Mouse (Mus musculus) left cerebral cortex, adult 9 months (tissue): ENCODE measurements around the gene Kif27.
"Not testable (repeated sequence)": the region's sequence is repeated elsewhere in the genome, so short reads cannot be mapped to it uniquely, and the experiment has no call there.

Experiments used
- DNase-seq, 2 experiments: peaks; one replicate each; pipeline ENCODE4 v3.0.0; 2022; ENCODE audit warnings: low spot score in 2 of 2

The Kif27 gene

DNA sequence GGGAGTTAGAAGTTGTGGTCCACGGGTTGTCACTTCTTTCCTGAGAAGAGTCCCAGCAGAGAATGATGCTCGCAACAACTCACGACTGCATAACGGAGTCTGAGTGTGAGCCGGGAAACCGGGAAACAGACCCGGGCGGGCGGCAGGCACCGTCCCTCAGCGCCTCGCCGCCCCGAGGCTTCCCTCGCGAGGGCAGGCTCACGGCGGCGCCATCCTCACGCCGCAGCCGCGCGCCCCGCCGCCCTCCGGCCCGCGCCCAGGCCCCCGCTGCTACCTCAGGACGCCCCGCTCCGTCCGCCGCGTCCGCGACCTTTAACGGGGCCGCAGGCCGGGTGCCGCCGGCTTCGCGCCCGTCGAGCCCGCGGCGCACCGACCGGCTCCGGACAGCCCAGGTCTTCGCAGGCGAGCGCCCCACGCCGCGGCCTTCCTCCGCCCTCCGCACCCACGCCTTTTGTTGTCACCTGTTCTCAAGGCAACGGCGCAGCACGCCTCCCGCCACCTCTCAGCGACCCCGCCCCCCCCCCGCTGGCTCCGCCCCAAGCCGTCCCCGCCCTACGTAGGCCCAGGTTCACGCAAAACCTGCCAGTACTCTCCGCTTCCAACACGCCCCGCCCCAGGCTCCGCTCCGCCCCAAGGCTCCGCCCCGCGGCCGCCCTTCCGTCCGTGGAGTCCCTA is at the start of gene Kif27:
Gene Kif27, minus strand, starts transcription at position 494 of the 675 bp plus-strand sequence.
- peak; percentile 19 to 55 for DNase-seq

GRCm38 (mm10) chr13:58403243-58403642 is 44.3 kb upstream of the Kif27 start, which contains the start of gene Hnrnpk:
Hnrnpk (minus strand) TSS chr13:58403343.
- DNase-seq: not testable (repeated sequence)

GRCm38 (mm10) chr13:58402744-58403110 is 43.8 kb upstream of the Kif27 start:
- DNase-seq: no peak

DNA sequence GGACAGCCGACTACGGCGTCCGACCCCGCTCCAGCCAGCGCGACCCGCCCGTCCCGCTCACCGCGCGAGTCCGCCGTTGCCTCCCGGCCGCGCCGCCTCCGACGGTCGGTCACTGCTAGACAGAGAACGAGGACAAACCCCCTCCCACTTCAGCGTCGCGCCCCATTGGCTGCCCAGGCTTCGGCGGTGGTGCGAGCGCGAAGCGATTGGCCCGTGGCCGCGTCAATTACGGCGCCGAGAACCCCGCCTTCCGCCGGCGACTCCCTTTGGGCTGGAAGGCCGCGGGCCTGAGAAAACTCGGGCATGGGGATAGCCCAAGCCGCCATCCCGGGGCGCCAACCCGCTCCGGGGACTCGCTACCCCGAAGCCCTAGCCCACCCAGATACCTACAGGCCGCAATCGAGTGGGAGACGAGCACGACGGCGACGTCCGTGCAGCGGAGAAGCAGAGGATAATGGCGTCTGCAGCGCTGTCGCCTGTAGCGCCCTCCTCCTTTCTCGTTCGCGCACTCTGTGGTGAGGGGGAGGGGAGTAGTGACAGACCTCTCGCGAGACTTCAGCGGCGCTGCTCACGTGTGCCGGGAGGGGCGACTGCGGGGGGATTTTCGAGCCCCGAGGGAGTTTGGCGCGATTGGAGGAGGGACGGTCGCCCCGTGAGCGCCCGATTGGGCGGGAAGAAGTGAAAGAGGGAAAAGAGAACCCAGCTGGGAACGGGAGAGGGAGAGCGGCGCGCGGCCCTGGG is 43.3 kb upstream of the Kif27 start, which contains the start of gene Rmi1:
Gene Rmi1, plus strand, starts transcription at position 246 of the 741 bp plus-strand sequence.
- peak; percentile 94 to 97 for DNase-seq

DNA sequence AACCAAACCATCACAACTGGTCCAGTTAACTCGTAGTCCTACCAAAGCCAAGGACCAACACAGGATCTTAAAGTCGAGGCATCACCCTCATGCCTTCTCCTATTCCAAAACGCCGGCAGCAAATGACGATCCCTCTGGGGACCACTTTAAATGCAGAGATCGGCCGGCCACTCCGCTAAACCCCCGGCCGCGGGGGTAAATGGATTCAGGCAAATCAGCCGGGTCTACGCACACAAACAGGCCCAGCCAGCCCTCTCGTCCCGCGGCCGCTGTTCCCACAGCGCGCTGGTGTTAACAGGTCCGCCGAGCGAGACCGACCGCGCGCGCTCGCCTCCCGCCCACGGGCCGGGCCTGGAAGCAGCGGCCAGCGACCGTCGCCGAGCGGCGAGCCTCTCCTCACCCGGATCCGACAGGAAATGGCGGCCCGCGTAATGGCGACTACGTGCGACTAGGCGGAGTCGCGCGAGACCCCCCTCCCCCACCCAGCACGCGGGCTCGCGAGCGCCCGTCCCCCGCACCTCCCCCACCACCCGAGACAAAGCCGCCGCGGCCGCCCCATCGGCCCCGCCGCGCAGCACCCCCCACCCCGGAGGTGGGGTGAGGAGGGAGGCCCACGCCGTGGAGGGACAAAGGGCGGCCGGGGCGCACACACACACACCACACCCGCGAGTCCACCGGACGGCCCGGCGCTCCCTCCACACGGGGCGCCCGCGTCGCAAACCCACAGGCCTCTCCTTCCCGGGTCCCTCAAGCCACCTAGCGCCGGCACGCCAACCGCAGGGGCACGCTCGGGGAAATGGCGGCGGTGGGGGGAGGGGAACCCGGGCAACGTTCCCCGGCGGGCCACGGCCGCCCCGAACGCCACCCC is 42.4 kb upstream of the Kif27 start:
- peak; percentile 46 to 51 for DNase-seq

DNA sequence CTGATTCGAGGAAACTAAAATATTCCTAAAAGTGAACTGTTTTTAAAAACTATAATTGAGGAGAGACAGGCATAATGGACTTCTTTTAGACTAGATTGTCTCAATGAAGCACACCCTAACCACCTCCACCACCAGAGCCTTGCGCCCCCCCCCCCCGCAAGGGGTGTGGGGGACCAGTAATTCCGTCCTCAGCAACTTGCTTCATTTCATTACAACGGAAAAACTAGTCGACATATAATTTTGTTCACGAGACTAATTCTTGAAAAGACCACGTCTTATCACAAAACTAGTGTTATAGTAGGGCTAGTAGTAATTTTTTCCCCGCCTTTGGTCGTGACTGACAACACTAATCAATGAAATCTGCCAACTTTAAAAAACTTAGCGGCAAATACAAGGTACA is 41.7 kb upstream of the Kif27 start:
- no peak for DNase-seq

- DNase-seq: no peak
Observed at GRCm38 (mm10) chr13:58397651-58398050, 38.7 kb upstream of the Kif27 start.

DNA sequence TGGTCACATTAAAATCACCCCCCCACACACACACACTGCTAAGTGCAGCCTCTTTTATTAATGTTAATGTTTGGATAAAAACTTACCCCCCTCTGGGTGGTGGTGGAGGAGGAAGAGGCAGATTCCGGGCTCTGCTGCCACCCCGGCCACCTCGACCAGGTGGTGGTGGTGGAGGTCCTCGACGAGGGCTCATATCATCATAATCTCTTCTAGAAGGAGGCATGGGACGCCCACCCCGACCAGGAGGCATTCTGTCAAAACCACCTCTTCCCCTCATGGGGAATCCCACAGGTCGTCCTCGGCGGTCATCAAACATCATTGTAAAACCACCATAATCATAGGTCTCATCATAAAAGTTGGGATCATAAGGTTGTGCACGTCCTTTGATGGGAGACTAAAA is 35.5 kb upstream of the Kif27 start:
- DNase-seq: not testable (repeated sequence)

DNA sequence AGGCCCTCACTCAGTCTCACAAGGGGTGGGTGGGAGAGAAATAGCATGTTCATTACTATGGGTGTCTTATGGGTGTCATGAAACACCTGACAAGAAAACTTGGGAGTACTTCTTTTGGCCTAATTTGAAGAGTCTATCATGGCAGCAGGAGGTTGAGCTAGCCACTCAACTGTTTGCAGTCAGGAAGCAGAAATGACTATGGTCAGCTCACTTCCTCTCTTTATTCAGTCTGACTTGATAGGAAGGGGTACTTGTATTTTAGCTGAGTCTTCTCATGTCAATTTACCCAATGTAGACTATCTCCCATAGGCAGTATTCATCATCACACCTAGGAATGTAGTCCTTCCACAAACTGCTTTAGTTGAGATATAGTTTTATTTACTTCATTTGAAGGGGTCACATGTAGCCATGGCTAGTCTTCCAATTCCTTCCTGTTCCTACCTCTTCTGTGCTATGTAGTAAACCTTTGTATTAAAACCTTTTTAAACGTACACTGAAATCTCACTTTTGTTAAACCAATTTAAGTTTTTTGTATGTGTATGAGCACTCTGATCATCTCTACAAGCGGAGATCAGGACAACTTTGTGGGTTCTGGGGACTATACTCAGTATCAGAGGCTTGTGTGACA is 30.5 kb upstream of the Kif27 start:
- no peak for DNase-seq

DNA sequence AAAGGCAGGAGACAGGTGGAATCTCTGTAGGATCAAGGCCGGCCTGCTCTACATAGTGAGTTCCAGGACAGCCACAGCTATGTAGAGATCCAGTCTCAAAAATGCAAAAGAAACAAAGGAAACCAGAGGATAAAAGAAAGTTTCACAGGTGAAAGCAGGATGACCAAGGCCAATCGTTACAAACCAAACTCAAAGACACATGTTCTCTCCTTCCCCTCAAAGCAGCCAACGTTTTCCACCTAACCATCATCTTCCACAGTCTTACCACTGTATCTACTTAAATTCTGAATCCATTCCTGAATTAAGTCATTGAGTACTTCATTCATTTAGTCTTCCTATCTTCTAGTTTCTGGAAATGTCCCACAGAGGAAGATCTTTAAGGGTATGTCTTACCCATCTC is 29.5 kb upstream of the Kif27 start:
- DNase-seq: no peak

- peak in 1 of 2 experiments; percentile 79 for DNase-seq
Observed at GRCm38 (mm10) chr13:58387948-58388347, 29.0 kb upstream of the Kif27 start.

DNA sequence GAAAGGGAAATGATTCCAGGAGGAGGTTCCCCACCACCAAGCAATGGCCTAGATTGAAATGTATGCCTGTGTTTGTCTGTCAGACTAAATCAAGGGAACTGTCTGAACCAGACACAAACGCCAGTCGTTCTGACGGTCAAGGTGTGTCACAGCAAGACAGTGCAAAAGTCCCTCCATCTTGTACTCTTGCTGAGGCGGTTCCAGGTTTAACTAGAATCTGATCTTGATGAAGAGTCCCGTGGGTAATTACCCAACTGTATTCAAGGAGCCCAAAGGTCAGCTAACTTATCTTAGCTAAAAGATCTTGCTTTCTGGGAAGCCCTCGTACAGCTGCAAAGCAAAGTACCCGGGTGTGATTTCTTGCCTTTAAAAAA is 26.6 kb upstream of the Kif27 start:
- no peak for DNase-seq

DNA sequence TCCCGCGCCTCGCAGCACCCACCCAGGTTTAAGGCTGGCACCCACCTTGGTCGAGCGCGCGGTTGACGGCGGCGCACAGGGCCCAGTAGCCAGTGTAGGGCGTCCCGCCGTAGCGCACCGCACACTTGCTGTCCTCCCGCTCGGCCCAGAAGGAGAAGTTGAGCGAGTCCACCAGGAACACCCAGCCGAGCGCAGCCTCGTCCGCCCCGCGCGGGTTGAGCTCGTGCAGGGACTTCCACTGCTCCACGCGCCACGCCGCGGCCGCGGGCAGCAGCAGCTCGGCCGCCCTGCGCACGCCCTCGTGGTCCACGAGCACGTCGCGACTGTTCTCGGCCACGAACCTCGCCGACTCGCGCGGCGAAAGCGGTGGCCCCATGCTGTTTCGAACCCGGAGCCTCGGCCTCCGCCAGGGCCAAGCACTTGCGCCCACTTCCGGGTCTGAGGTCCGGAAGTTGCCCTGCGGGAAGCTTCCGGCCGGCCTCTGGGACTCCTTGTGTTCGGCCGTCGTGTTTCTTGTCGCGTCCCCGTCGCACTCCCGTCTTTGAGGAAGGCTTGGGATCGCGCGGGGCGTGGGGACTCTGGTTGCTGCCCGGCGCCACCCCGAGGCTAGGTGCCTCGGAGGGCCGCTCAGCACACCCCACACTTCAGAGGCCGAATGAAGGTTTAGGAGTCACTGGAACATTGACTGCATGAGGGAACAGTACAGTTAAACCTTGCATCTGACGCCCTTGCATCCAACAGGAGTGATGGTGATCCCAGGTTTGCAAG is 26.0 kb upstream of the Kif27 start, which contains the start of gene 2210016F16Rik:
Gene 2210016F16Rik, minus strand, starts transcription at position 447 of the 768 bp plus-strand sequence.
- DNase-seq: peak in 1 of 2 experiments; percentile 35

DNA sequence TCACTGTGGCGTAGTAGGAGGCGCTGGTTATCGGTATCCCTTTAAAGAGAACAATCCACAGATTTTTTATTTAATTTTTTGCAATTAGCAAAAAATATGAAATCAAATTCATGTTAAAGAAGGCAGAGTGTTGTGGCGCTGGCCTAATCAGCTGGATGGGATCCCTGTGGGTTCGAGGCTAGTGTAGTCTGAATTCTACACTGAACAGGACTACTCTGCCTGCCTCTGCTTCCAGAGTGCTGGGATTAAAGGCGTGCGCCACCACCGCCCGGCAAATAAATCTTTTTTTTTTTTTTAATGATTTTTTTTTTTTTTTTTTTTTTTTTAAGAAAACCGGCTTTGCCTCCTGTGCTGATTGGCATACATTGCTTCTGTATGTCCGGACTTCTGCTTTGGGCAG is 25.4 kb upstream of the Kif27 start:
- no peak for DNase-seq

GRCm38 (mm10) chr13:58373153-58373470 is 14.2 kb upstream of the Kif27 start:
- no peak for DNase-seq

DNA sequence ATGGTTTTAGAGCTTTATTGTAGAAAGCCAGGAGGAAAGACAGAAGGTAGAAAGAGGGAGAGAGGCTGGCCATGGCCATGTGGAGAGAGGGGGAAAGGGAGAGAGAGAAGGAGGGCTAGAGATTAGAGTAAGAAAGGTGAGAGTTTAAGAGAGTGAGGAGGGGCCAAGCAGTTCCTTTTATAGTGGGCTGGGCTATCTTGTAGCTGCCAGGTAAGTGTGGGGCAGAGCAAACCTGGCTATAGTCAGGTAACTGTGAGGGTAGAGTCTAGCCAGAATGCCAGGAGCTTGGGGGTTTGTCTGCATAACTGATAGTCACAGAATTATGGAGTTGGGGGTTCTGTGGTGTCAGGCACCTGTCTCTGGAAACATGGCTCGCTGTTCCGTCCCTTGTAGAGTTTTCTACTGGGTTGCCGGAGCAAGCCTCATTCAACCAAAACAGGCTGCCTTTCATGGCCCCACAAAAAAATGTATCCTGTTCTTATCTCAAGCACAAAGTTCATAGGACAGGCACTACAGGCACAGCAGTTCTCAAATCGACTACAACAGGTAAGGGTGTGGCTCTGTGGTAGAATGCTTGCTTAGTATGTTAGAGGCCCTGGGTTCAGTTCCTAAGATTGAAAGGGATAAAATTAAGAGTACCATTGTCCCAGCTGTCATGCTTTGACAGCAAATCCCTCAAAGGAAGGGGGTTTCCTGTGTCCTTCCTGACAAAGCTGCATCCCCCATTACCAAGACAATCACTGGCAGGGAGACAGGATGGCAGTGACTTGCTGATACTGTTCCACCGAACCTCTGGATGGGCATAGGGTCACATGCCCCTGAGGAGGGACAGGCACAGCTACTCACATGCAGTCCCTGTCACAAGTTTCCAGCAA is 13.6 kb upstream of the Kif27 start:
- DNase-seq: no peak

DNA sequence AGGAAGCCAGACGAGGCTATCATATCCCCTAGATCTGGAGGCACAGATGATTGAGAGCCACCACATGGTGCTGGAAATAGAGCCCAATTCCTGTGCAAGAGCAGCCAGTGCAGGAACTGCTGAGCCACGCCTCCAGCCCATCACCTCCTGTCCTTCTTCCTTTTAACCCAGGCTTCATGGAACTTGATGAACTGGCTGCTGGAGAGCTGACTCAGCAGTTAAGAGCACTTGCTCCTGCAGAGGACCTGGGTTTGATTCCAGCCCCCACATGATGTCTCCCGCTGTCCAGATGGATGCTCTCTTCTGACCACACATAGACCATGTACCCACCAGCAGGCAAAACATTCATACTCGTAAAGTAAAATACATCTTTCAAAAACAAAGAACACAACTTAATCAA is 9.9 kb upstream of the Kif27 start:
- DNase-seq: no peak

GRCm38 (mm10) chr13:58367641-58368040 is 8.7 kb upstream of the Kif27 start:
- no peak for DNase-seq

- DNase-seq: no peak
Observed at GRCm38 (mm10) chr13:58366373-58366772, 7.5 kb upstream of the Kif27 start.

DNA sequence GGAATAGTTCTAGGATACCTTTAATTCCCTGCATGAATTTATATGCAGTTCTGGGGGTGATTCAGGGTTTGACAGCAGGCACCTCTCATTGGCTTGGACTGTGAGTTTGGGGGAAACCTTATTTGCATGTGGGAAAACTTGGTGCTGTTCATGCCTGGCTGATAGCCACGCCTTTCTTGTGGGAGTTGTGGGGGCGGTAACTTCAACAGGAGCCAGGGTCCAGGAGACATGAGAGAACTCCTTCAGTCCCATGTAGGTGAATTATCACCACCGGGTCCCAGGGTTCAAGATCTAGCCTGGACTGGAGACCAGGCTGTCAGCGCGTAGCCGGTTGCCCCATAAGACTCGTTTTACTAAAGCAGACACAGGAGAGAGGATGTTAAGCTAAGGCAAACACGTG is 6.3 kb upstream of the Kif27 start:
- DNase-seq: not testable (repeated sequence)
